Mouse (Mus musculus): Measurements from ENCODE around the gene Tcl1b2. TPM values are rescaled to one million over a fixed set of nuclear protein-coding genes. Genes with fewer than 3 reads are reported as not detected.
"Not testable (repeated sequence)": the region's sequence is repeated elsewhere in the genome, so short reads cannot be mapped to it uniquely, and the experiment has no call there.

The Tcl1b2 gene
- total RNA-seq (2022) = not detected

DNA sequence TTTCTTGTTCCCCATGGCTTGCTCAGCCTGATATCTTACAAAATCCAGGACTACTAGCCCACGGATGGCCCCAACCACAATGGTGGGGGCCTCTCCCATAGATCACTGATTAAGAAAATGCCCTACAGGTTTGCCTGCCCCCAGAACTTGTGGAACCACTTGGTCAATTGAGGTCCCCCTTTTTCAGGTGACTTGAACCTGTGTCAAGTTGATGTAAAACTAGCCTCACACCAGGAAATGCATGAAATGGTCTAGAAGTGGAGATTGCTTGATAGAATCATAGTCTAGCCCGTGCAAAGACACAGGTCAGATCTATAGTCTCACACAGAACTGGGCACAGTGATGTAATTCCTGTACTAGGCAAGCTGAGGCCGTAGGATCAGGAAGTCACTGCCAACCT, at the start of gene Tcl1b2:
TSS of gene Tcl1b2 (plus strand) at position 301 of the 400 bp plus-strand sequence.
- DNase-seq (ENCODE audit: low spot score in 2 of 2) = no peak

DNA sequence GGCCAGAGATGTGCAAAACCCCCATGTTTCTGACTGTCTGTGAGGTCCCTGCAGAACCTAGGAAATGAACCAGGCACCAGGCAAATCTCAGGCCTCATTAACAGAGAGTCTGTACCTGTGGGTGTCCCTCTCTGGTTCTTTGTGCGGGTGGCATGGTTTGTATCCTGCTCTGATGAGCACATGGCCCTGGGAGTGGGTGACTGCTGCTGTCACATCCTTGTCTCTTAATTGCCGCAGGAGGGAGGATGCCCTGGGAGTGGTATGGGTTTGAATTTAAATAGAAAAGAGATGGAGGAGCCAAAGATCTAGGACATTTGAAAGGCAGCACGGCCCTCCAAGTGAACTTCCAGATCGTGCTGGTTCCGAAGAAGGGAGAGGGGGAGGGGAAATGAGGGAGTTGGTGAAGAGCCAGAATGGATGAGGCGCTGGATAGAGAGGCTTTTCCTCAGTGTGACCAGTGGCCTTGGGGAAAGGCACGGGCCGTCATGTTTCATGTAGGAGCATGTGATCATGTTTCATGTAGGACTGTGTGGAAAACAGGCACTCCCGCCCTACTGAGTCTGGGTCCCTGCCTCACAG, 46.3 kb upstream of the Tcl1b2 start:
- DNase-seq (ENCODE audit: low spot score in 2 of 2) = no peak

GRCm38 (mm10) chr12:105102901-105103300, 42.9 kb upstream of the Tcl1b2 start:
- no peak for DNase-seq (ENCODE audit: low spot score in 2 of 2)

- peak; percentile 39 to 71 for DNase-seq (ENCODE audit: low spot score in 2 of 2)
Observed at GRCm38 (mm10) chr12:105104036-105104435, 41.8 kb upstream of the Tcl1b2 start.

DNA sequence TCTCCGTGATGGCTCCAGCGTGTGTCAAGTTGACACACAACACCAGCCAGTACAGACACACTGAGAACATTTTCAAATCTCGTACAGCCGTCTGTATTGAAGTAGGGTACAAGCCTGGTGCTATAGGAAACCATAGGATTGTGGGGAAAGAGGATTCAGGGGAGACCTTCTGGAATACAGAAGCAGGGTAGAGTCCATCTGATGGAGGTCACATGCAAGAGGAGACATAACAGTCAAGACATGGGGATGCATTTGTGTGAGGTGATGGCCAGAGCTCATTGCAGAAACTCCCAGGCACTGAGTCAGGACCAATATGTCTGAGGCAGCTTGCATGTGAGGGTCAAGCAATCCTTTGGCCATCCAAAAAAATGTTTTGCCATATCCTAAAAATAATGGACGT, 40.5 kb upstream of the Tcl1b2 start:
- DNase-seq (ENCODE audit: low spot score in 2 of 2) = no peak

DNA sequence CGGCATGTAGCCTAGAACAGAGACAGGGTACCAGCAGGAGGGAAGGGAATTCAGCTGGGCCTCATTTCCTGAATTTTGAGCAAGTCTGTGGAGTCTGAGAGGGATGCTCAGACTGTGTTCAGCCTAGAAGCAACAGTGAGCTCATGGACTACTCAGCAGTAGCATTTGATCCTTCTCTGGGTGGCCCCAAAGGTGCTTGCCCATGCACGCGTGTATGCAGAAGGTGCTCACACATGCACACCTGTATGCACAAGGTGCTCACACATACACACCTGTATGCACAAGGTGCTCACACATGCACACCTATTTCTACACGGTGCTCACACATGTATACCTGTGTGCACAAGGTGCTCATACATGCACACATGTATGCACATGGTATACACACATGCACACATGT, 37.0 kb upstream of the Tcl1b2 start:
- DNase-seq (ENCODE audit: low spot score in 2 of 2) = no peak

GRCm38 (mm10) chr12:105109406-105109805, 36.4 kb upstream of the Tcl1b2 start:
- DNase-seq (ENCODE audit: low spot score in 2 of 2) = peak; percentile 22 to 34

GRCm38 (mm10) chr12:105109812-105110211, 36.0 kb upstream of the Tcl1b2 start:
- DNase-seq (ENCODE audit: low spot score in 2 of 2) = no peak

DNA sequence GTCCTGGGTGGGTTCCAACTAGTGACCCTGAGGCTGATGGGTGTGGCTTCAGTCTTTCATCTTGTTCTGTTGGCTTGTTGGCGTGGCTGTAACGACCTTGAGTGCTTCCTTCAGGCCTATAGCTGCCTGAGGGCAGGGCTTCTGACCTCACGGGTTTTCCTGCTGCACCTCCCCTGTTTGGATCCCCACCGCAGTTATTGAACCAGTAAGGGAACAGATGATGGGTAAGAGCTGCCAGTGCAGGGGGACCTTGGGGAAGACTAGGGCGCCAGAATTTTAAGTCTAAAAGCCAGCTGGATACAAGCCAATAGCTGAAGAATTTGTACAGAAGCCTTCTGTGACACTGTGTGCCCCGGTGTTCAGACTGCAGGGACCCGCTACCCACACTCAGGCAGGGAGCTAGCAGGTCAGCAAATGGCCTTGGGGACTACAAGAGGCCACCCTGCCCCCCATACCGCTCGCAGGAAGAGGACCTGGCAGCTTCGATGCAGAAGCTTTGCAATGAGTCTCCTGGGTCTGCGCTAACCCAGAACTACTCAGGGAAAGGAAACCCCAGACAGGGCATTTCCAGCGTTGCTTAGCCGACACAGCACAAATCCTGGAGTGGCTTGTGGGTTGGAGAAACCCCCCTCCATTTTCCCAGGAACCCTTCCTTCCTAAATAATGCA, 33.4 kb upstream of the Tcl1b2 start:
- no peak for DNase-seq (ENCODE audit: low spot score in 2 of 2)

GRCm38 (mm10) chr12:105116648-105117047, 29.2 kb upstream of the Tcl1b2 start:
- DNase-seq (ENCODE audit: low spot score in 2 of 2) = no peak

DNA sequence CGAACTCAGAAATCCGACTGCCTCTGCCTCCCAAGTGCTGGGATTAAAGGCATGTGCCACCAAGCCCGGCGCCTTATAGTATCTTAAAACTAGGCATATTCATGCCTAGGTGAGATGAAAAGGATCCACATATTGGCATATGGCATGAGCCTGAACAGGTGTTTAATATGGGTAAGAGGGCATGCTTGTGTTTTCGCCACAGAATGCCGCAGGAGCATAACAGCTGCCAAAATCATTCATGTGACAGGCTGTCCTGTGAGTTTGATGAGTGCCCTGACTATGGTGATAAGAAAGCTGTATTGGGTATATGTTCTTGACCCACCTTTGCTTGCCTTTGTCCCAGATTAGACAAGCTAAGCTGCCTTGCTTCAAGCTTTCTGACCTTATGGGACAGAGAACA, 20.5 kb upstream of the Tcl1b2 start:
- DNase-seq (ENCODE audit: low spot score in 2 of 2) = no peak

GRCm38 (mm10) chr12:105126516-105126915, 19.3 kb upstream of the Tcl1b2 start:
- DNase-seq (ENCODE audit: low spot score in 2 of 2) = no peak

- DNase-seq (ENCODE audit: low spot score in 2 of 2) = no peak
Observed at GRCm38 (mm10) chr12:105127607-105128006, 18.2 kb upstream of the Tcl1b2 start.

GRCm38 (mm10) chr12:105129494-105130205, 16.2 kb upstream of the Tcl1b2 start:
- DNase-seq (ENCODE audit: low spot score in 2 of 2) = not testable (repeated sequence)

DNA sequence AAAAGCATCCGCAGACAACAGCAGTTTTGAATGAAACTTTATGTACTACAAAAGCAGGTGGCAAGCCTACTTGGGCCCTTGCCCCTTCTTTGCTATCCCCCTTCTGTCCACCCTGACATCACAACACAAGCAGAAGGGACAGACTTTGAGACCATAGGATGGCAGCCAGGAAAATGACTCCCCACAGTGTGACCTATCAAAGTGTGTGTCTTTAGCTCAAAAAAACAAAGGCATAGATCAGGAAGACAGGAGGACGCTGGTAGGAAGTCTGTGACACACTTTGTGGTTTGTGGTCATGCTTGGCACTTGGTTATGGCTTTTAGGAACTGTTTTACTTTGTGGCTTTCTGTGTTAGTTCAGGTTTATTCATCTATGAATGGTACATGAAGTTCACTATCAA, 11.6 kb upstream of the Tcl1b2 start:
- not testable (repeated sequence) for DNase-seq (ENCODE audit: low spot score in 2 of 2)

DNA sequence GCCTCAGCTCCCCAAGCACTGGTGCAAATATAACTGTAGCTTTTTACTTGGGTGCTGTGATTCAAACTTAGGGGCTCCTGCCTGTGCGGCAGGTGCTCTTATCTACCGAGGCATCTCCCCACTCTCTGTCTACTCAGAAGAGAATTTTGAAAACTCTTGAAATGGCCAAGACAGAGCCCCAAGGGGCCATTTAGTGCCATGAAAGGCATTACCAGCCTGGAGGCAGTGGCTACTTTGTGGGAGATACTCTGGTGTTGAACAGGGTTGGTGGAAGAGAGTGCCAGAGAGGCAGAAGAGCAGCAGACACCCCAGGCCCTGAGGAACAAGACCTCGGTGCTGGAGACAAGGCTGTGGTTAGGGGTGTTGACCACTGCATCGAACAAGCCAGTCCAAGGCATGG, 11.0 kb upstream of the Tcl1b2 start:
- DNase-seq (ENCODE audit: low spot score in 2 of 2) = not testable (repeated sequence)

GRCm38 (mm10) chr12:105137729-105138128, 8.1 kb upstream of the Tcl1b2 start:
- not testable (repeated sequence) for DNase-seq (ENCODE audit: low spot score in 2 of 2)

DNA sequence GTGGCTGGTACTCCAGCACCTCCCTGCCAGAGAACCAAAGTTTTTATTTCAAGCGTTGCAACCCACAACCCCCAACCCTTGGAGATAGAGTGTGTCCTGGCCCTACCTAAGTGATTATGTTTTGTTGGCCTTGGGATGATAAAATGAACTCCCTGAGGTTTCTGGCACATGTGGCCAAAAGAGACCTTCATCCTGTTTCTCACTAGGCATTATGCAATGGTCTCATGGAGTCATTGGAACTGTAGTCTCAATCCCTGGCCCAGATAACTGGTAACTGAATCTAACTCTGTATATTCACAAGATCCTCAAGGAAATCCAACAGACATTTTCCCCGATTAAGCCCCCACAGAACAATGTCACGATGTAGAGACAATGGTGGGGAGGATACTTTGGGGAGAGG, 2.7 kb upstream of the Tcl1b2 start:
- no peak for DNase-seq (ENCODE audit: low spot score in 2 of 2)

- not testable (repeated sequence) for DNase-seq (ENCODE audit: low spot score in 2 of 2)
Observed at GRCm38 (mm10) chr12:105144928-105145327, 886 bp upstream of the Tcl1b2 start.

DNA sequence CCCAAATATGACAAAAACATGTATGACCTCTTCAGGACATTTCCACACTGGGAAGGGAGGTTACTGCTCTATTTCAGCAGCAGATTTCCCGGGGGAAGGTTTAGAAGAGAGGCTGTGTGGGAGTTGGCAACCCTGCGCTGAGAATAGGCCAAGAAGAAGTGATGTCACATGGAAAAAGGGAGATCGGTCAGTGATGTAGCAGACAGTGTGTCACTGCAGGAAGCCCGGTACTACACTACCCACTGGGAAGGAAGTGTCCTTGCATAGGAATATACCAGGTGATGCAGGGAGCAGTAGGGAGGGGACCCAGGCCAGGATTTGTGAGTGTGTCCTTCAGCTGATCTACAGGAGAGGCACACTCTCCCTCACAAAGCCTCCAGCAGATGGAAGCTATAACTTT, 9.5 kb downstream of the Tcl1b2 start:
- DNase-seq (ENCODE audit: low spot score in 2 of 2) = peak in 1 of 2 experiments; percentile 5

DNA sequence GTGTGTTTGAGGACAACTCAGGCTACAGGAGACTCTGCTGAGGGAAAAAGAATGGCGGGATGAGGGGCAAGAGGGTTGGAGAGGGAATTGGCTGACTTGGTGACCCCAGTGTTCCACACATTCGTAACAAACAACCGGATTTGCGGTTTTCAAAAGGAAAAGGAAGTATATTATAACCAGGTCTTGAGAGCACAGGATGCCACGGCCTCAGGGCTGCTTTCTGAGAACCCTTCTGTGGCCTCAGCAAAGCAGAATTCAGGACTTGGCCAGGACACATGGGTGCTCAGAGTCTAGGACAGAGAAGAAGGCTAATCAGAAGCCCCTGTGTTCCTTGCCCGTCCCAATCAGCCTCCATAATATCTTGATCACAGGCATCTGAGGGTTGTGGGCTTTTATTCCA, 13.0 kb downstream of the Tcl1b2 start:
- no peak for DNase-seq (ENCODE audit: low spot score in 2 of 2)

DNA sequence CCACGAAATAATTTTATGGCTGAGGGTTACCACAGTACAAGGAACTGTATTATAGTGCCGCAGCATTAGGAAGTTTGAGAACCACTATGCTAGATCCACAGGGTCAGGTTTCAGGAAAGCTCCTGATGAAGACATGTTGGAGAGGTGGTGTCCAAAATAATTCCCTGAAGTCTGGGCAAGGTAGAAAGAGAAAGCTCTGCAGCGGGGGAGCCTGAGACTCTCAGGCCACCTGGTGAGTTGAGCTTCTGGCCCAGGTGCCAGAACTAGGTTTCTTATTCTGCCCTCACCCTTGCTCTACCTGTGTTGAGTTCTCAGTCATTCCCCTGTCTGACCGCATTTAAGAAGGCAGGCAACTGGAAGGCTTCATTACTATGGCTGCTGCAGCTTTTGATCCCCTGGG, 13.6 kb downstream of the Tcl1b2 start, which contains the start of gene Tcl1b1:
TSS of gene Tcl1b1 (plus strand) at position 301 of the 400 bp plus-strand sequence.
- no peak for DNase-seq (ENCODE audit: low spot score in 2 of 2)

- no peak for DNase-seq (ENCODE audit: low spot score in 2 of 2)
Observed at GRCm38 (mm10) chr12:105166734-105167133, 20.9 kb downstream of the Tcl1b2 start.

Measured in layer of hippocampus, adult 8-10 months (tissue).